Mouse (Mus musculus) brain, embryonic 14.5 days (tissue): ENCODE measurements at regions not wholly inside any gene's neighbourhood (a gene's known extent, or its start where the extent isn't known, plus 50 kb on each side); places are given as distances from the start of the nearest gene placed in this dataset.
"Not testable (repeated sequence)": the region's sequence is repeated elsewhere in the genome, so short reads cannot be mapped to it uniquely, and the experiment has no call there.

Experiments
- DNase-seq: peaks from one replicate; pipeline ENCODE4 v3.0.0-alpha.2; 2011; ENCODE audit warnings: low read depth
- CTCF ChIP-seq: fragments of 200-500 bp; IDR thresholded peaks from 2 replicates; pipeline ENCODE4 v1.5.1; 2012; ENCODE audit warnings: inconsistent platforms, mild to moderate bottlenecking, moderate library complexity, borderline replicate concordance; ENCODE audit not compliant: insufficient read depth, insufficient read length; ENCODE audit errors: extremely low read depth
- POLR2A ChIP-seq: fragments of 200-500 bp; IDR thresholded peaks from 2 replicates; pipeline ENCODE4 v1.6.1; 2012; ENCODE audit warnings: mild to moderate bottlenecking, inconsistent platforms, borderline replicate concordance; ENCODE audit not compliant: poor library complexity, insufficient read depth, insufficient read length, severe bottlenecking; ENCODE audit errors: extremely low read depth

GRCm38 (mm10) chr3:44646600-44646999, 731.6 kb upstream of the Pcdh10 start:
- not testable (repeated sequence) for DNase-seq

GRCm38 (mm10) chr3:44696354-44696753, 681.8 kb upstream of the Pcdh10 start:
- TF ChIP-seq CTCF (no peak), POLR2A (no peak)

GRCm38 (mm10) chr3:44697000-44697681, 681.1 kb upstream of the Pcdh10 start:
- DNase-seq, result peak; percentile 71
- TF ChIP-seq CTCF (no peak), POLR2A (no peak)

More at GRCm38 (mm10) chr3:44696354-44696753, 681.8 kb upstream of the Pcdh10 start:
- no peak for DNase-seq

DNA sequence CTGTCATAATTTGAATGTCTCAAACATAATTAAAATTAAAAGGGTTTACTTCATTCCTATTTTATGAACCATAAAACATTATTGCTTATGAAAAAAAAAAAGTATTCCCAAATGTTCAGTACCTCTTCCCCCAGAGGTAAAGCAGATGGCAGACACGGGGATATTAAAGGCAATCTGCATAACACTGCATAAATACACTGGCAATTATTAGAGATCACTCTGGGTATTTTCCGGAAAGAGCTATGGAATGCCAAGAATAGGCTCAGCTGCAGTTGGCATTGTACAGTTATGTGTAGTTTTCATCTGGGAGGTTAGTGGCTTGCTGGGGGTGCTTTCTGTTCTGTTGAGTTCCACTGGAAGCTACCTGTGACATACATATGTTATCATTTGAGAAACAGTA, 677.1 kb upstream of the Pcdh10 start:
- DNase-seq, result peak; percentile 15
- TF ChIP-seq POLR2A (no peak), CTCF (no peak)

GRCm38 (mm10) chr3:44705666-44706065, 672.5 kb upstream of the Pcdh10 start:
- TF ChIP-seq POLR2A (no peak), CTCF (no peak)
- peak; percentile 20 for DNase-seq

DNA sequence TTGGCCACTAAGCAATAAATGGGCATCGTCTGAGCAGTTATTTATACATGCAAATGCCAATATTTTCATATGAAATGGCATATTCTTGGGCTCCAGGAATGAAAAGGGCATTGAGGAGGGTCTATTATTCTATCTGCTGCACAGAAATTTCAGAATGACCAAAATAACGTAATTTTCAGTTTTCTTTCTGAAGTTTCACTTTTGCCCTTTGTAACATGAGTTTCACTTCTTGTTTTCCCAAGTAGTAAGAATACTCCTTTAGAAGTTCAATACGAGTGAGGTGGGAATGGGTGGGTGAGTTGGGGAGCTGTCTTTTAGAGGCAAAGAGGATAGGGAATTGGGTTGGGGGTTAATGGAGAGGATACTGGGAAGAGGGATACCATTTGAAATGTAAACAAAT, 662.7 kb upstream of the Pcdh10 start:
- TF ChIP-seq CTCF (no peak), POLR2A (no peak)
- no peak for DNase-seq
